Mouse (Mus musculus): ENCODE results near the gene Fbp2.

Gene Fbp2

GRCm38 (mm10) chr13:62857941-62858915 is at the start of gene Fbp2:
TSS of gene Fbp2 (minus strand) at chr13:62858422.
- DNase-seq = no peak

GRCm38 (mm10) chr13:62907527-62908162 is 49.4 kb upstream of the Fbp2 start:
- DNase-seq = no peak

- no peak for DNase-seq
Measured at GRCm38 (mm10) chr13:62901139-62901538, 42.9 kb upstream of the Fbp2 start.

- DNase-seq = peak; percentile 43
Measured at GRCm38 (mm10) chr13:62897927-62898646, 39.9 kb upstream of the Fbp2 start.

GRCm38 (mm10) chr13:62893044-62893842 is 35.0 kb upstream of the Fbp2 start:
- no peak for DNase-seq

- no peak for DNase-seq
Measured at GRCm38 (mm10) chr13:62889311-62889710, 31.1 kb upstream of the Fbp2 start.

- DNase-seq = no peak
Measured at GRCm38 (mm10) chr13:62887712-62888441, 29.7 kb upstream of the Fbp2 start, which contains the start of gene Fbp1. TSS of gene Fbp1 (minus strand) at chr13:62888282.

- no peak for DNase-seq
Measured at GRCm38 (mm10) chr13:62884536-62884935, 26.3 kb upstream of the Fbp2 start.

GRCm38 (mm10) chr13:62883925-62884324 is 25.7 kb upstream of the Fbp2 start:
- no peak for DNase-seq

- no peak for DNase-seq
Measured at GRCm38 (mm10) chr13:62883436-62883835, 25.2 kb upstream of the Fbp2 start.

- DNase-seq = no peak
Measured at GRCm38 (mm10) chr13:62882856-62883255, 24.6 kb upstream of the Fbp2 start.

- no peak for DNase-seq
Measured at GRCm38 (mm10) chr13:62881336-62881735, 23.1 kb upstream of the Fbp2 start.

- DNase-seq = no peak
Measured at GRCm38 (mm10) chr13:62879831-62880615, 21.8 kb upstream of the Fbp2 start.

- no peak for DNase-seq
Measured at GRCm38 (mm10) chr13:62879411-62879810, 21.2 kb upstream of the Fbp2 start.

- no peak for DNase-seq
Measured at GRCm38 (mm10) chr13:62877247-62877646, 19.0 kb upstream of the Fbp2 start.

GRCm38 (mm10) chr13:62876111-62876510 is 17.9 kb upstream of the Fbp2 start:
- DNase-seq = no peak

- no peak for DNase-seq
Measured at GRCm38 (mm10) chr13:62872252-62872651, 14.0 kb upstream of the Fbp2 start.

GRCm38 (mm10) chr13:62870605-62871004 is 12.4 kb upstream of the Fbp2 start:
- DNase-seq = no peak

GRCm38 (mm10) chr13:62866817-62867216 is 8.6 kb upstream of the Fbp2 start:
- no peak for DNase-seq

GRCm38 (mm10) chr13:62865651-62866315 is 7.6 kb upstream of the Fbp2 start:
- DNase-seq = no peak
